Mouse (Mus musculus): ENCODE measurements around the gene Efcab11.

- no peak for TF ChIP-seq POLR2A (IDR thresholded peaks at IDR 0.05; ENCODE audit: low read depth, low read length)
- no peak; the same call in 1 of the 2 replicates for TF ChIP-seq CHD2 (IDR thresholded peaks at IDR 0.05; ENCODE audit: low read length)
- no peak for TF ChIP-seq MAX (IDR thresholded peaks at IDR 0.05; ENCODE audit: low read length)
- TF ChIP-seq E2F4 (IDR thresholded peaks at IDR 0.05; ENCODE audit: insufficient replicate concordance, low read depth, low read length), result no peak
Observed at GRCm38 (mm10) chr12:99883713-99884105, 530 bp downstream of the Efcab11 start.
